Mouse (Mus musculus) liver, embryonic 13.5 days (tissue): ENCODE results near the gene Exoc3. TPM values are rescaled to one million over a fixed set of nuclear protein-coding genes. Genes with fewer than 3 reads are reported as not detected.

Source experiments
- ATAC-seq: fragments of 200-750 bp; cut with Nextera tagmentation; 2 replicates; pipeline ENCODE4 v1.8.0; 2017; ENCODE audit warnings: low read depth, mild to moderate bottlenecking, moderate number of reproducible peaks, moderate library complexity
- DNase-seq: peaks from one replicate; pipeline ENCODE4 v3.0.0; 2022
- H3K27ac ChIP-seq: fragments of 300-500 bp; sonication (generic); 2 replicates; pipeline ENCODE4 v1.5.1; 2015; ENCODE audit warnings: moderate library complexity, mild to moderate bottlenecking, inconsistent platforms
- H3K27me3 ChIP-seq: fragments of 300-500 bp; sonication (generic); 2 replicates; pipeline ENCODE4 v1.6.1; 2015; ENCODE audit warnings: mild to moderate bottlenecking, inconsistent platforms
- H3K36me3 ChIP-seq: fragments of 300-500 bp; sonication (generic); 2 replicates; pipeline ENCODE4 v1.6.1; 2015; ENCODE audit warnings: mild to moderate bottlenecking, inconsistent platforms
- H3K4me1 ChIP-seq: fragments of 300-500 bp; sonication (generic); replicated peaks from 2 replicates; pipeline ENCODE4 v1.6.1; 2015; ENCODE audit warnings: inconsistent platforms
- H3K4me2 ChIP-seq: fragments of 300-500 bp; sonication (generic); 2 replicates; pipeline ENCODE4 v1.6.1; 2015; ENCODE audit warnings: inconsistent platforms, mild to moderate bottlenecking, moderate library complexity
- H3K4me3 ChIP-seq: fragments of 300-500 bp; sonication (generic); replicated peaks from 2 replicates; pipeline ENCODE4 v1.5.1; 2015; ENCODE audit warnings: mild to moderate bottlenecking, inconsistent platforms
- H3K9ac ChIP-seq: fragments of 300-500 bp; sonication (generic); 2 replicates; pipeline ENCODE4 v1.6.1; 2015; ENCODE audit warnings: mild to moderate bottlenecking, inconsistent platforms
- H3K9me3 ChIP-seq: fragments of 300-500 bp; sonication (generic); replicated peaks from 2 replicates; pipeline ENCODE4 v1.6.1; 2016; ENCODE audit warnings: inconsistent platforms
- WGBS: fragments of 180-500 bp; shearing (Covaris S2); methylation state at CpG from one replicate; pipeline ENCODE4 v1.1.7; 2015; ENCODE audit not compliant: insufficient replicate concordance; 5-methylcytosine and 5-hydroxymethylcytosine counted together
- polyA plus RNA-seq: library from polyadenylated mRNA; unstranded; fragments of >200 nt; fragmentation: Nextera tagmentation; extraction: Ambion mirVana; gene quantifications from 2 replicates; pipeline ENCODE4 v1.2.1, GENCODE M21; 2015

Gene Exoc3
- polyA plus RNA-seq, 1 experiment from 2014 or later: 33.3 TPM

- no peak overlapping the region for H3K4me2 ChIP-seq
- no peak for ATAC-seq
- no peaks in the 10 kb centered on the region for H3K9me3 ChIP-seq
- H3K27me3 ChIP-seq: no peaks in the 10 kb centered on the region
- no peaks in the 10 kb centered on the region for H3K36me3 ChIP-seq
- H3K4me1 ChIP-seq: no peaks in the 10 kb centered on the region
- no peak overlapping the region for H3K4me3 ChIP-seq
- no peak overlapping the region for H3K27ac ChIP-seq
- H3K9ac ChIP-seq: no peak overlapping the region
- 58% methylated on average over 7 of the region's 7 CpGs for WGBS
- no peak for DNase-seq
Observed at GRCm38 (mm10) chr13:74138906-74139647, 69.5 kb downstream of the Exoc3 start.

- 80% methylated on average over 6 of the region's 6 CpGs for WGBS
- no peak overlapping the region for H3K27ac ChIP-seq
- DNase-seq (no peak), ATAC-seq (no peak)
- no peak overlapping the region for H3K4me3 ChIP-seq
- no peaks in the 10 kb centered on the region for H3K9me3 ChIP-seq
- no peak overlapping the region for H3K4me2 ChIP-seq
- H3K9ac ChIP-seq: no peak overlapping the region
- peaks cover 7% of the 10 kb centered on the region for H3K27me3 ChIP-seq
- H3K4me1 ChIP-seq: no peaks in the 10 kb centered on the region
- no peaks in the 10 kb centered on the region for H3K36me3 ChIP-seq
Observed at GRCm38 (mm10) chr13:74129909-74130308, 78.6 kb downstream of the Exoc3 start.

GRCm38 (mm10) chr13:74127571-74127970 is 81.0 kb downstream of the Exoc3 start:
- Histone ChIP-seq H3K27ac (no peak overlapping the region), H3K9me3 (no peaks in the 10 kb centered on the region), H3K9ac (no peak overlapping the region), H3K36me3 (no peaks in the 10 kb centered on the region), H3K4me2 (no peak overlapping the region), H3K27me3 (peaks cover 24% of the 10 kb centered on the region), H3K4me1 (no peaks in the 10 kb centered on the region), H3K4me3 (no peak overlapping the region)
- no peak for ATAC-seq
- WGBS: 69% methylated on average over 7 of the region's 7 CpGs
- no peak for DNase-seq

- H3K27me3 ChIP-seq: peaks cover 65% of the 10 kb centered on the region
- no peak overlapping the region for H3K9ac ChIP-seq
- H3K4me3 ChIP-seq: no peak overlapping the region
- no peaks in the 10 kb centered on the region for H3K9me3 ChIP-seq
- H3K36me3 ChIP-seq: no peaks in the 10 kb centered on the region
- DNase-seq (no peak), ATAC-seq (no peak)
- 45% methylated on average over 3 of the region's 3 CpGs for WGBS
- no peaks in the 10 kb centered on the region for H3K4me1 ChIP-seq
- H3K4me2 ChIP-seq: no peak overlapping the region
- H3K27ac ChIP-seq: no peak overlapping the region
Observed at GRCm38 (mm10) chr13:74122632-74123031, 85.9 kb downstream of the Exoc3 start.

- Histone ChIP-seq H3K9me3 (no peaks in the 10 kb centered on the region), H3K4me2 (no peak overlapping the region), H3K4me1 (no peaks in the 10 kb centered on the region), H3K4me3 (no peak overlapping the region), H3K9ac (no peak overlapping the region), H3K27me3 (peaks cover 65% of the 10 kb centered on the region), H3K36me3 (no peaks in the 10 kb centered on the region), H3K27ac (no peak overlapping the region)
- DNase-seq: no peak
- ATAC-seq: no peak
- WGBS: 32% methylated on average over 14 of the region's 14 CpGs
Observed at GRCm38 (mm10) chr13:74121795-74122330, 86.7 kb downstream of the Exoc3 start.

GRCm38 (mm10) chr13:74121141-74121602 is 87.4 kb downstream of the Exoc3 start, which contains the start of gene Slc9a3:
Gene Slc9a3, plus strand, starts transcription at chr13:74121457.
- DNase-seq: no peak
- no peak for ATAC-seq
- Histone ChIP-seq H3K9ac (no peak within 1 kb of the TSS), H3K4me3 (peak within 1 kb of the TSS; percentile 30; the same call in 1 of the 2 replicates), H3K36me3 (no peaks in the 10 kb centered on the region), H3K9me3 (no peaks in the 10 kb centered on the region), H3K27ac (no peak within 1 kb of the TSS), H3K27me3 (peaks cover 64% of the 10 kb centered on the region), H3K4me2 (peak within 1 kb of the TSS; percentile 55), H3K4me1 (no peaks in the 10 kb centered on the region)
- WGBS: under 1% methylated on average over 35 of the region's 35 CpGs

Other genes starting within 250 kb of the Exoc3 start
- not detected in 2 replicates for gene Zdhhc11, start 244.9 kb downstream of the Exoc3 start, polyA plus RNA-seq
- gene Tppp, start 199.3 kb downstream of the Exoc3 start, polyA plus RNA-seq: 0.20 and 0.30 TPM in 2 replicates
- 7.8 and 8.6 TPM in 2 replicates for gene Cep72, start 146.4 kb downstream of the Exoc3 start, polyA plus RNA-seq
- gene Slc9a3, start 87.3 kb downstream of the Exoc3 start, polyA plus RNA-seq: not detected in 2 replicates
- gene Ahrr, start 83.6 kb upstream of the Exoc3 start, polyA plus RNA-seq: 0.13 TPM in 1 of 2 replicates, not detected in the other
- 86.2 and 89.7 TPM in 2 replicates for gene Pdcd6, start 108.8 kb upstream of the Exoc3 start, polyA plus RNA-seq
- 164 and 183 TPM in 2 replicates for gene Sdha, start 141.5 kb upstream of the Exoc3 start, polyA plus RNA-seq
- gene Ccdc127, start 141.6 kb upstream of the Exoc3 start, polyA plus RNA-seq: 22.3 and 31.7 TPM in 2 replicates
- not detected in 2 replicates for gene Lrrc14b, start 155.3 kb upstream of the Exoc3 start, polyA plus RNA-seq
- gene Zfp72, start 182.1 kb upstream of the Exoc3 start, polyA plus RNA-seq: 1.3 and 1.4 TPM in 2 replicates
- gene Ftl1-ps1, start 191.0 kb upstream of the Exoc3 start, polyA plus RNA-seq: 148 and 160 TPM in 2 replicates